Mouse (Mus musculus): ENCODE measurements around the gene Mkrn1. TPM values are rescaled to one million over a fixed set of nuclear protein-coding genes. Genes with fewer than 3 reads are reported as not detected.
"Not testable (repeated sequence)": the region's sequence is repeated elsewhere in the genome, so short reads cannot be mapped to it uniquely, and the experiment has no call there.

Gene Mkrn1
- 10 to 100 TPM; 76.0 to 89.5 TPM for total RNA-seq (2021)
- long read RNA-seq, experiment 1, transcript Mkrn1-202 (5 exons, 1,511 nt), result minor isoform, 13 of 200 reads
- long read RNA-seq, experiment 1, transcript Mkrn1-203 (3 exons, 751 nt), result minor isoform, 13 of 200 reads
- long read RNA-seq, experiment 1, transcript Mkrn1-201 (8 exons, 3,046 nt), result major isoform, 136 of 200 reads
- long read RNA-seq, experiment 1, partial matches to known transcripts, result 12 of 200 reads
- long read RNA-seq, experiment 1, other reads (novel, unspliced or antisense), result 25 of 200 reads
- long read RNA-seq, experiment 2, transcript Mkrn1-202 (5 exons, 1,511 nt), result minor isoform, 6 of 49 reads
- long read RNA-seq, experiment 2, transcript Mkrn1-203 (3 exons, 751 nt), result minor isoform, 9 of 49 reads
- long read RNA-seq, experiment 2, transcript Mkrn1-201 (8 exons, 3,046 nt), result major isoform, 27 of 49 reads
- long read RNA-seq, experiment 2, partial matches to known transcripts, result 3 of 49 reads
- long read RNA-seq, experiment 2, other reads (novel, unspliced or antisense), result 3 of 49 reads

GRCm38 (mm10) chr6:39419851-39420721 is at the start of gene Mkrn1:
Mkrn1 (minus strand) TSS chr6:39420462.
- peak; percentile 75 to 78 for DNase-seq

- no peak for DNase-seq
These were observed 49.2 kb upstream of the Mkrn1 start for GRCm38 (mm10) chr6:39469427-39469826.

- peak; percentile 84 to 85 for DNase-seq
These were observed 42.6 kb upstream of the Mkrn1 start for GRCm38 (mm10) chr6:39462621-39463538.

GRCm38 (mm10) chr6:39460040-39460439 is 39.8 kb upstream of the Mkrn1 start:
- DNase-seq, result no peak

- no peak for DNase-seq
These were observed 35.3 kb upstream of the Mkrn1 start for GRCm38 (mm10) chr6:39455339-39456160.

- DNase-seq, result no peak
These were observed 34.4 kb upstream of the Mkrn1 start for GRCm38 (mm10) chr6:39454616-39455015.

- no peak for DNase-seq
These were observed 33.3 kb upstream of the Mkrn1 start for GRCm38 (mm10) chr6:39453564-39453963.

GRCm38 (mm10) chr6:39451033-39451432 is 30.8 kb upstream of the Mkrn1 start:
- no peak for DNase-seq

GRCm38 (mm10) chr6:39450580-39450979 is 30.3 kb upstream of the Mkrn1 start:
- no peak for DNase-seq

- peak; percentile 46 to 56 for DNase-seq
These were observed 27.3 kb upstream of the Mkrn1 start for GRCm38 (mm10) chr6:39447429-39448185.

- no peak for DNase-seq
These were observed 25.7 kb upstream of the Mkrn1 start for GRCm38 (mm10) chr6:39445801-39446572.

- no peak for DNase-seq
These were observed 22.6 kb upstream of the Mkrn1 start for GRCm38 (mm10) chr6:39442786-39443287.

GRCm38 (mm10) chr6:39440207-39440606 is 19.9 kb upstream of the Mkrn1 start:
- no peak for DNase-seq

- DNase-seq, result not testable (repeated sequence)
These were observed 17.3 kb upstream of the Mkrn1 start for GRCm38 (mm10) chr6:39437519-39437918.

- no peak for DNase-seq
These were observed 15.6 kb upstream of the Mkrn1 start for GRCm38 (mm10) chr6:39435875-39436274.

GRCm38 (mm10) chr6:39434886-39435492 is 14.7 kb upstream of the Mkrn1 start:
- DNase-seq, result no peak

- no peak for DNase-seq
These were observed 14.0 kb upstream of the Mkrn1 start for GRCm38 (mm10) chr6:39434111-39434885.

GRCm38 (mm10) chr6:39433701-39434100 is 13.4 kb upstream of the Mkrn1 start:
- DNase-seq, result no peak
